Mouse (Mus musculus) testis, adult 2 months (tissue): ENCODE results near the gene Ep400.

Experiments
- CTCF ChIP-seq: fragments of 200-500 bp; IDR thresholded peaks from 2 replicates; pipeline ENCODE4 v1.5.1; 2012; ENCODE audit warnings: low read depth, mild to moderate bottlenecking, inconsistent platforms, low read length, moderate library complexity; ENCODE audit not compliant: control insufficient read depth, insufficient read depth, insufficient replicate concordance
- POLR2A ChIP-seq: fragments of 200-500 bp; IDR thresholded peaks from 2 replicates; pipeline ENCODE4 v1.6.1; 2012; ENCODE audit warnings: low read depth, mild to moderate bottlenecking, inconsistent platforms, low read length, moderate library complexity; ENCODE audit not compliant: control insufficient read depth

DNA sequence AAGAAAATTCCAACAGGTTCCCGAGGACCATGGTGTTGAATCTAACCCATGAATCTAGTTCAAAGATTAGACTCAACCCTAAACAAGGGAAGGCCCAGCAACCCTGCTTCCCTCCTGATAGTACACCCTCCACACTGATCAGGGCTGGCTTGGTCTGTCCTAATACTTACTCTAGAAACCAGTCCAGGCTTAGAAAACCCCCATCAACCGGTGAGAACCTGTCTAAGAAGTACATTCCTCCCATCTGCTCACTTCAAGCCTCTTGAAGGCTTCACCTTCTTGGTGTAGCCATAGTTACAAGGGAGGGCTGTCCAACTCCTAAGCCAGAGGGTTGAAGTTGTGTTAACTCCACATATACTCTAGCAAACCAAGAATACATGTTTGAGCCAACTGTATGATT lies 47.0 kb downstream of the Ep400 start:
- TF ChIP-seq CTCF (no peak), POLR2A (no peak)
